Mouse (Mus musculus) urinary bladder, adult 2 months (tissue): ENCODE results near the gene Gal. TPM values are rescaled to one million over a fixed set of nuclear protein-coding genes. Genes with fewer than 3 reads are reported as not detected.

Source experiments
- DNase-seq: peaks from one replicate; pipeline ENCODE4 v3.0.0; 2022; ENCODE audit warnings: low spot score
- polyA plus RNA-seq: library from polyadenylated mRNA; depleted of rRNA; stranded (reverse); fragments of >200 nt; gene quantifications from 2 replicates; pipeline ENCODE4 v1.2.3, GENCODE M21; 2012

The Gal gene
- polyA plus RNA-seq, 1 experiment: 0.08 TPM

- DNase-seq: no peak
These were observed 4.9 kb upstream of the Gal start for GRCm38 (mm10) chr19:3419251-3419650.

- DNase-seq: no peak
These were observed 8.6 kb downstream of the Gal start for GRCm38 (mm10) chr19:3405531-3406281.

- DNase-seq: no peak
These were observed 10.3 kb downstream of the Gal start for GRCm38 (mm10) chr19:3404030-3404429.

GRCm38 (mm10) chr19:3402390-3402789, 12.0 kb downstream of the Gal start:
- DNase-seq: no peak

- no peak for DNase-seq
These were observed 12.4 kb downstream of the Gal start for GRCm38 (mm10) chr19:3401943-3402342.

DNA sequence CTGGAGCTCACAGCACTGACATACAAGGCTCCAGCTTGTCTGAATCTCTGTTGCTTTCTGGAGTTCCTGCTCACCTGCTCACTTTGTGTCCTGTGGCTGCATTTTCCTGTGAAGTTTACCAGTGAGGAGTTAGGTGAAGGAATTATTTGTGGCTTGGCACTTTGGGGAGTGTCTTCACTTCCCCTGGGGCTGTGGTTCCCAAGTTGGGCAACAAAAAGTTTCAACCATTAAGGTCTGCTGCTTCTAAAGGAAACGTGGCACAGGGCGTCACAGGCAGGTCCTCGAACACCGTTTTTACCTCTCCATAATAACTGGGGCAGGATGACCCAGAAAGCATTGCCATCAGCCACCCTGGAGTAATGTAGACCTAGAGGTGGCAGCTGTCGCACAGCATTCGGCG, 12.8 kb downstream of the Gal start:
- no peak for DNase-seq

GRCm38 (mm10) chr19:3400057-3400456, 14.3 kb downstream of the Gal start:
- no peak for DNase-seq

GRCm38 (mm10) chr19:3394216-3394615, 20.1 kb downstream of the Gal start:
- DNase-seq: no peak

DNA sequence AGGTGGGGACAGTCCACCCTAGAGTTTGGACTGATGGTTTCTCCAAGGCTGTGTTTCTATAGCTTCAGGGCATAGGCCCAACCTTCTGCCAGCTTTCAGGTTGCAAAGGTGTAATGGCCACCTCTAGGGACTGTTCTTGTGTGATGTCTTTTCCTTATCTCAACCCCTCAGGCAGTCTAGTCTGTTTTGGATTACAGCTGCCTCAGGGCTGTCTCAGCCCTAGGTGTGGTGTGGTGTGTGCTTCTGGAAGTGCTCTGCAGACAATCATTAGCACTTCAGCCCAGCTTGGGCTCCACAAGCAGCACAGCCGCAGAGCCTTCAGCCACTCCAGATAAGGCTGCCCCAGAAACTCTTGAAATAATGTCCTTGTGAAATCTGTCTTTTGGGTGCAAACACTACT, 22.0 kb downstream of the Gal start:
- no peak for DNase-seq

DNA sequence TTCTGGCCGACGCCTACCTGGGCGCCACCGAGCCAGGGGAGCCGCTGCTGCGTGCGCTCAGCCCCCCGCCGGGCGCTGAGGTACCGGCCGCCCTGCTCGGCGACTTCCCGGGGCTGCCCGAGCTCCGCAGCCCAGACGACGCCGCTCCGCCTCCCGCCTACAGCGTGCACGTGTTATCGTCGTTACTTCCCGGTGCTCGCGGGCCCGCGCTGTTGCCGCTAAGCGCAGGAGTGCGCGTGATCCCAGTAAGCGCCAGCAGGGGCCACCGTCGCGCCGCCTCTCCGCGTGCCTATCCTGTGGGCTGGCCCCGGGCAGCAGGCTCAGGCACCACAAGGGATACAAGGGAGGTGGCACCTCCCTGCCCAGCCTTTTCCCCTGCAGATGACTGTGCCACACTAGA, 25.3 kb downstream of the Gal start:
- peak; percentile 86 for DNase-seq

DNA sequence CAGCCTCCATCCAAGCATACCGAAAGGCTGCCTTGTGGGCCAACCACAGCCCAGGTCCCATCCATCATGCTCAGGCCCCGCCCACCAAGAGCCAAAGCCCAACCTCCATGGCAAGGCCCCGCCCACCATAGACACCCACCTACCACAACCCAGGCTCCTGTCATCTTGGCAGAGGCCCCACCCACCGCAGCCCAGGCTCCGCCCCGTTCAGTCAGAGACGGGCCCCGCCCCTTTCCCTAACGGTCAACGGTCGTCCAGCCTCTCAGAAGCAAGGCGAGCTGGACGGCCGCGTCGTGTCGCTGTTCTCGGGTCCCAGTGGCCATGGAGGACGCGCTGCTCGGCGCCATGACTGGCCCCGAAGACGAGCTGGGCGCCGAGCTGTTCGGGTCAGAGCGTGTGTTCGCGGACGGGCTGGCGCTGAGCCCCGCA, 25.7 kb downstream of the Gal start, which contains the start of gene Tesmin:
Gene Tesmin, plus strand, starts transcription at position 229 of the 429 bp plus-strand sequence.
- peak; percentile 48 for DNase-seq

- no peak for DNase-seq
These were observed 26.3 kb downstream of the Gal start for GRCm38 (mm10) chr19:3388061-3388460.

GRCm38 (mm10) chr19:3378614-3379013, 35.7 kb downstream of the Gal start:
- DNase-seq: no peak

DNA sequence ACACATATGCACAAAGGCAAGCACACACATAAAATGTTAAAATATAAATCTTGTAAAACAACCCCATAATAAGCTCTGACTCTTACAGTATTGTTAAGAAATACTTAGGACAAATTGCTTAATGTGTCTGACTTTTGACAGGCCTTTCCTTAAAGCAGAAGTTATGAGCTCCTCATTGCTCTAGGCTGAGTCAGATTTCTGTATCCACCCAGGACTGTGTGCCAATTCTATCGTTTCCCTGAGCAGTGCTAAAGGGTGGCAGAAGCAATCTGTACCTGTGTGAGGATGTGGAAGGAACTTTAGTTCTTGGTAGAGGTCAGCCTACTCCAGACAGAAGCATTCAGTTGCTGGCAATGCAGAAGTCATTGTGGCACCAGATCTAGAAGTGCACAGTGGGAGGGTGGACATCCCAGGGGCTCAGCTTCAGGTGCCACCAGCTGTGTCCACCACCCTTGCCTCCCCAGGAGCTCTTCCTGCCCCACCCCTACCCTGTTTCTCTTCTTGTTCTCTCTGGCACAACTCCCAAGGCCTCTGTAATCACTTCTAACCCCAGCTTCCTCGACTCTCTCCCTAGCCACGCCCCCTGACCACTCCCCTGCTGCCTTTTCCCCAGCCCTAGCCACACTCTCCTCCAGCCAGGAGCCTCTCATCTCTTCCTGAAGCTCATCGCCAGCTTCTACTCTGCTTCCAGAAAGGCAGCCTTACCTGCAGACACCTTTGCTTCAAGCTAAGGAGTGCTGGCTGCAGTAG, 37.2 kb downstream of the Gal start:
- DNase-seq: no peak

DNA sequence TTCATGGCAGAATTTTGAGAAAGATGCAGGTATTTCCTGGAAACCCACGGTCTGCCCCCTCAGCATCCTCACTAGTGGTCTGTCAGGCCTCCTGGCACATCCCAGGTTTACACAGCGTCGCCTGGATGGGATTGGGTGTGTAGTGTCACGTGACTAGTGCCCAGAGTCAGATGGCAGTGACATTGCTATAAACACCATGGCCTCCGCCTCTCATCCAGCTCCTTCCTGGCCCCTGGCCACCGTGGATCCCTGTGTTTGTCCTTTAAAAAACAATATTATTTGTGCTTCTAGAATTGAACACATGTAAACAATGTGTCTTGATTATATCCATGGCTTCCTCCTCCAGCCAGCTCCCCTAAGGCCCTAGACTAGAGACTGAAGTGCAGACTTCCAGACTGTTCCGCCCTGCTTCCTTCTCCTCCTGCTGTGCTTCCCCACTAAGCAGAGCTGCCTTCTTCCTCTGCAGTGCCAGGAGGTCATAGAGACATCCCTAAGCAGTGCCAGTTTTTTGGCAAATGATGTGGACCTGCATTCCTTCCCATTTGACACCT, 38.3 kb downstream of the Gal start:
- DNase-seq: no peak

DNA sequence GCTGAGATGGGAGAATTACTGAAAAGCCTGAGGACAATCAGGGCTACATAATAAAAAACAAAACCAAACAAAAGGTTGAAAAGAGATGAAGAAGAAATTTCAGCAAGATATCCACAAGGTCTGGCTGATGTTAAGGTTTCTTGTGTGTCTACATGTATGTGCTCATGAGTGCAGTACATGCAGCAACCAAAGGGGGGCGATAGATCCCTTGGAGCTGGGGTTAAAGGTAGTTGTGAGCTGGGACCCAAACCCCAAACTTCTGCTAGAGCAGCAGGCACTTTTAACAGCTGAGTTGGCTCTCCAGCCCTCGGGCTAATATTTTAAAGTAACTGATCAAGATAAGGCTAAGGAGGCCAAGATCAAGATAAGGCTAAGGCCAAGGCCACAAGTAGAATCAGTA, 40.3 kb downstream of the Gal start:
- no peak for DNase-seq

GRCm38 (mm10) chr19:3373380-3373779, 41.0 kb downstream of the Gal start:
- DNase-seq: no peak

DNA sequence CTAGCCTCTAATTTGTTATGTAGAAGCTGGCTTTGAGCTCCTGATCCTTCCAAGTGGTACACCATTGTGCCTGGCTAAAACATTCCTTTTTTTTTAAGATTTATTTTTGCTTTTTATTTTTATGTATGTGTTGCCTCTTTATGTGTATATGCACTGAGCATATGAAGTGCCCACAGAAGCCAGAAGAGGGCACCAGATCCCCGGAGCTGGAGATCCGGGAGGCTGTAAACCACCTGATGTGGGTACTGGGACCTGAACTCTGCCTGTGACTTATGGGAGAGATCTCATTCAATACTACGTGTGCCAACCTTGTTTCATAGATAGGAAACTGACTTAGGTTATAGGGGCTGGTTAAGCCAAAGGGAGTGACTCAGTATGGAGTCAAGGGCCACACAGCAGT, 46.1 kb downstream of the Gal start:
- no peak for DNase-seq

DNA sequence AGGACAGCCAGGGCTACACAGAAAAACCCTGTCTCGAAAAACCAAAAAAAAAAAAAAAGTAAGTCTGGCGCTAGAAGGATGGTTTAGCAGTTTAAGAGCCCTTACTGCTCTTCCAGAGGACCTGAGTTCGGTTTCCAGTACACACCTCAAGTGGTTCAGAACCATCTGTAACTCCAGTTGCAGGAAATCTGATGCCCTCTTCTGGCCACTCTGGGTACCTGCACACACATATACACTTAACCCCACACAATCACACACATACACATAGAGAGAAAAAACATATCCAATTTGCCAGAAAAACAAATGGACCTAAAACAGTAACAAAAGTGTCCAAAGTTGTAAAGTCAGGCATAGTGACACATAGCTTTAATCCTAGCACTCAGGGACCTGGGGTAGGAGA, 49.3 kb downstream of the Gal start:
- DNase-seq: no peak

DNA sequence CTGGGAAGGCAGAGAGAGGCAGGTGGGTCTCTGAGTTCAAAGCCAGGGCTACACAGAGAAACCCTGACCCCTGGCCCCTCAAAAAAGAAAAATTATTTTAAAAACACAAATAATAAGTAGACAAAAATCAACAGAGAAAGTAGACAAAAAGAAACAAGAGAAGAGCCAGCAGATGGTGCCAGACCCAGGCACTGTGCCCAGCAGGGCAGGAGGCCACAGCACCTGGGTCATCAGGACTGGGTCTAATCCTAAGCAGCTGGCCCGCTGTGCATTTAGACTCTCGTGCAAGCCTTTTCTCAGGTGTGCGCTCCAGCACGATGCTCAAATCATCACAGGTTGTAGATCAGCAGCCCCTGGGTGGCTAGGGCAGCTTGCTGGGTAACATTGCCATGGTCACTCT, 50.8 kb downstream of the Gal start:
- no peak for DNase-seq
